ENCODE assay signal across 8 mouse cellular contexts in genomic region chr2:20666051-20666478, GRCm38 (mm10).
DNase-seq lines count a peak whose midpoint lies in the region; ATAC-seq lines count a peak whose summit lies in the region.

No protein-coding gene starts in this region.

- no peak overlapping the region for H3K27ac ChIP-seq in kidney, embryonic 15.5 days
- H3K27ac ChIP-seq in stomach, embryonic 14.5 days (ENCODE audit: low read length): peak overlapping the region; percentile 36; the same call in 1 of the 2 replicates

- no peaks in the 10 kb centered on the region for H3K9me3 ChIP-seq in kidney, embryonic 15.5 days (replicated peaks)
- H3K9me3 ChIP-seq in stomach, embryonic 14.5 days (ENCODE audit: control insufficient read depth, low read depth, low read length): no peaks in the 10 kb centered on the region

- H3K27me3 ChIP-seq in kidney, embryonic 15.5 days: no peaks in the 10 kb centered on the region
- no peaks in the 10 kb centered on the region for H3K27me3 ChIP-seq in stomach, embryonic 14.5 days (ENCODE audit: control insufficient read depth, insufficient read depth, low read length)

- 0 out of 2 replicates have a peak, but pooled peaks have one; percentile 64 for ATAC-seq in kidney, embryonic 15.5 days (replicated peaks; ENCODE audit: low FRiP score)
- ATAC-seq in stomach, embryonic 14.5 days (ENCODE audit: insufficient number of reproducible peaks, insufficient read depth, low FRiP score, low read depth): peak; percentile 64; the same call in 1 of the 2 replicates

- 51% methylated on average over 2 of the region's 2 CpGs for WGBS in kidney, embryonic 15.5 days
- 48% methylated on average over 2 of the region's 2 CpGs for WGBS in stomach, embryonic 14.5 days

- no peak overlapping the region for H3K4me3 ChIP-seq in kidney, embryonic 15.5 days (replicated peaks)
- no peak overlapping the region for H3K4me3 ChIP-seq in stomach, embryonic 14.5 days (ENCODE audit: low read depth, low read length)

- no peak overlapping the region for H3K4me2 ChIP-seq in kidney, embryonic 15.5 days
- no peak overlapping the region for H3K4me2 ChIP-seq in stomach, embryonic 14.5 days (replicated peaks; ENCODE audit: low read depth, low read length)

- H3K36me3 ChIP-seq in kidney, embryonic 15.5 days: peaks cover 34% of the 10 kb centered on the region
- no peaks in the 10 kb centered on the region for H3K36me3 ChIP-seq in stomach, embryonic 14.5 days (ENCODE audit: control insufficient read depth, insufficient read depth, low read length)

- 0 out of 2 replicates have a peak, but pooled peaks cover 6% of the 10 kb centered on the region for H3K4me1 ChIP-seq in kidney, embryonic 15.5 days
- H3K4me1 ChIP-seq in stomach, embryonic 14.5 days (ENCODE audit: control insufficient read depth, insufficient read depth, low read length): 0 out of 2 replicates have a peak, but pooled peaks cover 3% of the 10 kb centered on the region

- H3K9ac ChIP-seq in kidney, embryonic 15.5 days: no peak overlapping the region
- H3K9ac ChIP-seq in stomach, embryonic 14.5 days (replicated peaks; ENCODE audit: low read depth, low read length): no peak overlapping the region

- peak; percentile 61 for DNase-seq in urinary bladder, postnatal 14 days (ENCODE audit: low spot score)
- no peak for DNase-seq in urinary bladder, postnatal 10 days (ENCODE audit: low spot score)
- peak; percentile 29 to 42 for DNase-seq in cerebellum, postnatal 4 days (ENCODE audit: low spot score in 2 of 2)
- DNase-seq in heart, adult 8-10 months (ENCODE audit: low spot score): peak; percentile 16
- DNase-seq in lung, postnatal 14 days: peak; percentile 70
- DNase-seq in spleen, postnatal 14 days (ENCODE audit: low spot score in 2 of 2): no peak

Comparison
In these comparisons a context has a peak if more than half of its experiments do, and no peak if none do; other contexts are left out.
1. DNase-seq: peak in urinary bladder, postnatal 14 days (single experiment), cerebellum, postnatal 4 days (2 of 2), heart, adult 8-10 months (single experiment) and lung, postnatal 14 days (single experiment); none in urinary bladder, postnatal 10 days (single experiment) and spleen, postnatal 14 days (0 of 2).